Mouse (Mus musculus): ENCODE data around the gene Nck1. TPM values are rescaled to one million over a fixed set of nuclear protein-coding genes. Genes with fewer than 3 reads are reported as not detected.

The Nck1 gene
- 10 to 100 TPM; 31.1 to 35.0 TPM for total RNA-seq (2021)

DNA sequence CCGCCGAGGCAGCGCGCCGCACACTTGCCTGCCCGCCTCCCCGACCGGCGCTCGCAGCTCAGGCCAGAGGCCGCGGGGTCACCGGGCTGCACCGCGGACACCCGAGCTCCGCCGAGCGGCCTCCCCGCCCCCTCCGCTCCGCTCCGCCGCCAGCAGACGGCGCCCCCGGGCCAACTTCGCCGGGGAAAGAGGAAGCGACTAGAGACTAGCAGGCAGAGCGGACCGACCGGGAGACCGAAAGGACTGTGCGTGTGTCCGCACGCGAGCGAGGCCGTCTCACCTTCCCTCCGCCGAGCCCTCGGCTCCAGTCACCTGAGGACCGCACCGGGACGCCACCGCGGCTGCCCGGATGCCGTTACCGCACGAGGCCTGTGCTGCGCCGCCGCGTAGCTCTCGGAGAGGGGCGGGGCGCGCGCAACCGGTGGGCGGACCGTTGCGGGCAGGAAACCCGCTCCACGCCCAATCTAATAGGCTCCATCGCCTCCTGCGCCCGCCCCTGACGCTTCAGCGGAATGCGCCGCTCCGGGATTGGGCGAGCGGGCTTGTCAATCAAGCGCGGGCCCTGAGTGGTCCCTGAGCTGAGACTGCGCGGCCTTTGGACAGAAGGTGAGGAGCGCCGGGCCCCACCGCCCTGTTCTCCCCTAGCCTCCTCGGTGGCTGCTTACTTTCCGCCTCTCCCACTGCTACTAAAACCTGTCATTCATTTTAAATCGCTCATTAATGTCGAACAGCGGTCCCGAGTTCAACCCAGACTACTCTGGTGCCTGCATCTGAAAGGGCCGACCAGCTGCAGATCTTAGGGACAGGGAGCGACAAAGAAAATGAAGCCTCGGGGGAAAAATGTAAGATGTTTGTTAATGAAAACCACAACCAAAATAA is at the start of gene Nck1:
Gene Nck1, minus strand, starts transcription at position 420 of the 879 bp plus-strand sequence.
- DNase-seq (ENCODE audit: low spot score in 2 of 2): peak; percentile 99
- intact Hi-C loops (cut with DNase I): loop anchor here (1.0 to 10.0 kb wide), 3 partner anchors 97 to 459 kb away; no protein-coding TSS in a partner anchor

GRCm38 (mm10) chr9:100590462-100590861 is 44.5 kb upstream of the Nck1 start:
- intact Hi-C loops (cut with DNase I): no loop called here
- DNase-seq (ENCODE audit: low spot score in 2 of 2): no peak

GRCm38 (mm10) chr9:100584031-100584430 is 38.1 kb upstream of the Nck1 start:
- DNase-seq (ENCODE audit: low spot score in 2 of 2): no peak
- intact Hi-C loops (cut with DNase I): no loop called here

GRCm38 (mm10) chr9:100582883-100583575 is 37.1 kb upstream of the Nck1 start:
- no peak for DNase-seq (ENCODE audit: low spot score in 2 of 2)
- intact Hi-C loops (cut with DNase I): no loop called here

DNA sequence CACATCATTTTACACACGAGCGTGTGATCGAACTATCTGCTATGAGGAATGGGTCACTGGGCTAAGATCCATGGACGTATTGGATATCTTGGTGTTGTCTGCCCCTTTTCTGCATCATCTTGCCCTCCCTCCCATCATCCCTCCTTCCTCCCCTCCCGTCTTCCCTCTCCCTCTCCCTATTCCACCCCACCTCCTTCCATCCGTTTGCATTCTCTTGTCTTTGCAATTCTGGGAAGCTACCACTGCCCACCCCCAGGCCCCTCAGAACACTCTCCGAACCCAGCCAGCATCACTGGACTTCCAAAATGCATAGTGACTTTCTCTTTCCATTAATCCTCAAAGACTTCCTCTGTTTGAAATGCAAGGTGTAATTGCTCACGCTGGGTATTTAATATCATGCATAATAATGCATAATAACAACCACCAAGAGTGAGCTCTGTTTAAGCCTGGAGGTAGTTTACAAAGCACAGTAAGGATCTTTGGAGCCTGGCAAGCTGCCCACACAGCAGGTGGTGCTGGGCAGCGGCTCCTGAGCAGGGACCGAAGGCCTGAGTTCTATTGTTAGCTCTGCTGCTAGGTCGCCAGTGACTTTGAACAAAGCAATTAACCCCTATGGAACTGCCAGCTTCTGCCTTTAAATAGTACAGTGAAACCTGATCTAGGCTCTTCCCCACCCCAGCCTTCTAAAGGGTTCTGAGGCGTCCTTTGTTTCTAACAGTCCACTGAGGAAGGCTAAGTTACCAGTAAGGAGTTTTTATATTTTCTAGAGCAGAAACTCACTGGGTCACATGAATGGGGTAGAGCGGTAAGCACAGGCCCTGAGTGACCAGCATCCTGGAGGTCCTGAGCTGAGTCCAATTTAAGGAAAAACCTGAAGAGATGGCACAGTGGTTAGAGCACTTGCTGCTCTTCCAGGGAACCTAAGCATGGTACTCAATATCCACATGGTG is 35.9 kb upstream of the Nck1 start:
- intact Hi-C loops (cut with DNase I): no loop called here

GRCm38 (mm10) chr9:100580196-100580740 is 34.3 kb upstream of the Nck1 start:
- intact Hi-C loops (cut with DNase I): no loop called here
- DNase-seq (ENCODE audit: low spot score in 2 of 2): no peak

More for the DNA sequence above, 35.9 kb upstream of the Nck1 start:
- no peak for DNase-seq (ENCODE audit: low spot score in 2 of 2)

- intact Hi-C loops (cut with DNase I): no loop called here
- DNase-seq (ENCODE audit: low spot score in 2 of 2): no peak
These were observed 28.0 kb upstream of the Nck1 start for GRCm38 (mm10) chr9:100573942-100574341.

GRCm38 (mm10) chr9:100573300-100573699 is 27.4 kb upstream of the Nck1 start:
- intact Hi-C loops (cut with DNase I): no loop called here
- no peak for DNase-seq (ENCODE audit: low spot score in 2 of 2)

DNA sequence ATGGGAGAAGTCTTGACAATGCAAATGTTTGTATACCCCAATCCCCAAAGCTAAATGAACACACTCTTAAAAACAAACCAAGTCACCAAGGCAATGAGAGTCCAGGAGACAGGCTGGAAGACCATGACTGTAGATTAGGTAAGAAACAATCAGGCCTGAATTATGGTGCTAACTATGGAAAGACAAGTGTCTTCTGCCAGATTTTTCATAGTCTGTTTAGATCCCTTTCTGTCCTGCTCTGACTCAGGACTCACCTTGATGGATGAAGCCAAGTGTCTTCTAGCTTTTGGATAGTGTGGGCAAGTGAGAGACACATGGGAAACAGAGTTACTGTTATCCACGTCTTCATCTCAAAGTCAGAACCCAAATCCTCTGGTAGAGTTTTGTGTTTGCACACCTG is 25.6 kb upstream of the Nck1 start:
- intact Hi-C loops (cut with DNase I): loop anchor here (2.0 kb wide), 1 partner anchor 71 kb away; no protein-coding TSS in a partner anchor
- DNase-seq (ENCODE audit: low spot score in 2 of 2): no peak

GRCm38 (mm10) chr9:100570626-100571233 is 24.8 kb upstream of the Nck1 start, which contains the start of gene Slc35g2:
TSS of gene Slc35g2 (minus strand) at chr9:100571090.
- intact Hi-C loops (cut with DNase I): loop anchor here (2.0 kb wide), 1 partner anchor 72 kb away; no protein-coding TSS in a partner anchor

DNA sequence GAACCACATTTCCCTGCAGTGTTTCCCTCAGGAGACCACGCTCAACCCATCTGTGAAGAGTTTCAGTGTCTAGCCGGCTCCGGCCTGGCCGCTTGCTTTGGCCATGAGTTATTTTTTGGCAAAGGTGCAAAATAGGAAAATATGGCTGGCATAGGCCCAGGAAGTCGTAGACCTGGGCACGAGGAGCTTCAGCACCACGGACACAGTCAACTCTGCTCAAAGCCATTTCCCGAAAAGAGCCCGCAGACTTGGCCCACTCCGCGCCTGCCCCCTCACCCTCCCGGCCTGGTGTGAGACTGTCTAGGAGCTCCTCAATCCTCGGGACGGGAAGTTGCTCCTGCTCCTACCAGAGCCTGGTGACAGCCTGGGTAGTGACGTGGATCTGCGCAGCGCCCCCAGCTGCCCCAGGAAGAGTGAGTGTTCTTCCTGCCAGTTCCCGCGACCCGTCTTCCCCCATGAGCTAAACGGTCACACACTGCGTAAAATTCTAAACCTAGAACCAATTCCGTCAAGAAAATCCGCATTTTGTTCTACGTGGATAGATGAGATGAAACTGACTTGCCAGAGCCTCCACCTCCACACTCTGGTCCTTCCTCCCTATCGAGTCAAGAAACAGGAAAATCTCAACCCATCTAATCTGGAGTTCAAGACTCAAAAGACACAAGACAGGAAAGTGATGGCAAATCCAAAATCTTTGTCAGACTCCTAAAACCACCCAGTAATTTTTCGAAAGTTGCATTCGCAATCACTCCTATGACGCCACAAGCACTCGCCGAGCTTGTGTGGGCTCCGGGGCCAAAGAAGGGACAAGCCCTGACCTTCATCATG is 24.1 kb upstream of the Nck1 start:
- DNase-seq (ENCODE audit: low spot score in 2 of 2): peak; percentile 41
- intact Hi-C loops (cut with DNase I): loop anchor here (2.0 kb wide), 1 partner anchor 73 kb away; no protein-coding TSS in a partner anchor

More at GRCm38 (mm10) chr9:100570626-100571233, 24.8 kb upstream of the Nck1 start, which contains the start of gene Slc35g2:
- peak; percentile 33 to 50 for DNase-seq (ENCODE audit: low spot score in 2 of 2)

GRCm38 (mm10) chr9:100560251-100560890 is 14.4 kb upstream of the Nck1 start:
- intact Hi-C loops (cut with DNase I): no loop called here
- peak; percentile 22 to 36 for DNase-seq (ENCODE audit: low spot score in 2 of 2)

- DNase-seq (ENCODE audit: low spot score in 2 of 2): no peak
- intact Hi-C loops (cut with DNase I): no loop called here
These were observed 13.1 kb upstream of the Nck1 start for GRCm38 (mm10) chr9:100558991-100559390.

GRCm38 (mm10) chr9:100558023-100558573 is 12.2 kb upstream of the Nck1 start:
- no peak for DNase-seq (ENCODE audit: low spot score in 2 of 2)
- intact Hi-C loops (cut with DNase I): no loop called here

- intact Hi-C loops (cut with DNase I): no loop called here
- DNase-seq (ENCODE audit: low spot score in 2 of 2): no peak
These were observed 9.8 kb upstream of the Nck1 start for GRCm38 (mm10) chr9:100555686-100556085.

GRCm38 (mm10) chr9:100548313-100548712 is 2.4 kb upstream of the Nck1 start:
- no peak for DNase-seq (ENCODE audit: low spot score in 2 of 2)
- intact Hi-C loops (cut with DNase I): loop anchor here (10.0 kb wide), 2 partner anchors 366 to 456 kb away; no protein-coding TSS in a partner anchor

DNA sequence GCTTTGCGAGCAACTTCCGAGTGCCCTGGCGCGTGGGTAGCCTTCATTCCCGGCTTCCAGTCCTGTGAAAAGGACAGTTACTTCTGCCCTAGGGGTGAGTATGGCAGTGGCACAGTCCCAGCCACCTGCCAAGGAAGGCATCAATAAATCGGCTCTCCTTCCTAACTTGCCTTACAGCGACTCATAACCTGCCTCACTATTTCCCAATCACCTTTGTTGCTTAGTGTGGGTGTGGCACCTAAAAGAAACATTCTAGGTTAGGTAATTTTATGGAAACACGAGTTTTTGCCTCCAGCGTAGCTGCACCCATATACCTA is 618 bp upstream of the Nck1 start:
- DNase-seq (ENCODE audit: low spot score in 2 of 2): peak in 1 of 2 experiments; percentile 11
- intact Hi-C loops (cut with DNase I): loop anchor here (10.0 kb wide), 2 partner anchors 368 to 458 kb away; no protein-coding TSS in a partner anchor
